Mouse (Mus musculus) hindbrain, embryonic 16.5 days (tissue): ENCODE measurements around the gene Akap12. TPM values are rescaled to one million over a fixed set of nuclear protein-coding genes. Genes with fewer than 3 reads are reported as not detected.

Source experiments
- ATAC-seq: fragments of 200-750 bp; cut with Nextera tagmentation; 2 replicates; pipeline ENCODE4 v1.8.0; 2017; ENCODE audit warnings: moderate TSS enrichment, moderate library complexity
- H3K27ac ChIP-seq: fragments of 300-500 bp; sonication (generic); 2 replicates; pipeline ENCODE4 v1.5.1; 2014; ENCODE audit warnings: low read depth, mild to moderate bottlenecking, control low read depth, low read length, moderate library complexity
- H3K27me3 ChIP-seq: fragments of 300-500 bp; sonication (generic); replicated peaks from 2 replicates; pipeline ENCODE4 v1.6.1; 2014; ENCODE audit warnings: low read length; ENCODE audit not compliant: control insufficient read depth, insufficient read depth
- H3K36me3 ChIP-seq: fragments of 300-500 bp; sonication (generic); 2 replicates; pipeline ENCODE4 v1.6.1; 2014; ENCODE audit warnings: mild to moderate bottlenecking, low read length, moderate library complexity, mixed read lengths; ENCODE audit not compliant: control insufficient read depth, insufficient read depth
- H3K4me1 ChIP-seq: fragments of 300-500 bp; sonication (generic); 2 replicates; pipeline ENCODE4 v1.6.1; 2014; ENCODE audit warnings: low read depth, low read length; ENCODE audit not compliant: control insufficient read depth, insufficient read depth
- H3K4me2 ChIP-seq: fragments of 300-500 bp; sonication (generic); 2 replicates; pipeline ENCODE4 v1.6.1; 2014; ENCODE audit warnings: mild to moderate bottlenecking, low read length, control low read depth, moderate library complexity
- H3K4me3 ChIP-seq: fragments of 300-500 bp; sonication (generic); 2 replicates; pipeline ENCODE4 v1.5.1; 2014; ENCODE audit warnings: mild to moderate bottlenecking, low read length, control low read depth, moderate library complexity
- H3K9ac ChIP-seq: fragments of 300-500 bp; sonication (generic); 2 replicates; pipeline ENCODE4 v1.6.1; 2014; ENCODE audit warnings: low read depth, mild to moderate bottlenecking, control low read depth, low read length, moderate library complexity
- H3K9me3 ChIP-seq: fragments of 300-500 bp; sonication (generic); 2 replicates; pipeline ENCODE4 v1.6.1; 2014; ENCODE audit warnings: mild to moderate bottlenecking, low read length, moderate library complexity; ENCODE audit not compliant: control insufficient read depth
- WGBS: fragments of 180-500 bp; shearing (Covaris S2); extraction: QIAGEN DNeasy Blood & Tissue Kit; methylation state at CpG from one replicate; pipeline ENCODE4 v1.1.7; 2014; 5-methylcytosine and 5-hydroxymethylcytosine counted together
- polyA plus RNA-seq: library from polyadenylated mRNA; unstranded; fragments of >200 nt; fragmentation: Nextera tagmentation; extraction: Ambion mirVana; gene quantifications from 2 replicates; pipeline ENCODE4 v1.2.1, GENCODE M21; 2015

Akap12 gene
- polyA plus RNA-seq, 1 experiment from 2014 or later, result 42.4 TPM

- peaks cover 35% of the 10 kb centered on the region for H3K4me1 ChIP-seq
- peak overlapping the region; percentile 64 for H3K4me2 ChIP-seq
- H3K4me3 ChIP-seq, result peak overlapping the region; percentile 92
- peak overlapping the region; percentile 97 for H3K9ac ChIP-seq
- no peaks in the 10 kb centered on the region for H3K36me3 ChIP-seq
- H3K9me3 ChIP-seq, result no peaks in the 10 kb centered on the region
- ATAC-seq, result peak; percentile 92
- H3K27me3 ChIP-seq, result no peaks in the 10 kb centered on the region
- under 1% methylated on average over 65 of the region's 133 CpGs for WGBS
- H3K27ac ChIP-seq, result peak overlapping the region; percentile 100
Observed at GRCm38 (mm10) chr10:4386609-4387591, 120.7 kb downstream of the Akap12 start.

- no peaks in the 10 kb centered on the region for H3K36me3 ChIP-seq
- peak within 1 kb of the TSS; percentile 71 for H3K4me2 ChIP-seq
- H3K27me3 ChIP-seq, result no peaks in the 10 kb centered on the region
- peak; percentile 5; the same call in 1 of the 2 replicates for ATAC-seq
- 0% methylated on average over 59 of the region's 87 CpGs for WGBS
- H3K4me3 ChIP-seq, result peak within 1 kb of the TSS; percentile 92
- H3K4me1 ChIP-seq, result peaks cover 35% of the 10 kb centered on the region
- no peaks in the 10 kb centered on the region for H3K9me3 ChIP-seq
- H3K27ac ChIP-seq, result peak within 1 kb of the TSS; percentile 100
- H3K9ac ChIP-seq, result peak within 1 kb of the TSS; percentile 97
Observed at GRCm38 (mm10) chr10:4387701-4388383, 121.7 kb downstream of the Akap12 start, which contains the start of gene Zbtb2. Gene Zbtb2, minus strand, starts transcription at chr10:4388108.

- Histone ChIP-seq H3K9ac (peak overlapping the region; percentile 97), H3K4me2 (peak overlapping the region; percentile 71), H3K27me3 (no peaks in the 10 kb centered on the region), H3K36me3 (no peaks in the 10 kb centered on the region), H3K4me3 (peak overlapping the region; percentile 92), H3K4me1 (peaks cover 35% of the 10 kb centered on the region), H3K27ac (peak overlapping the region; percentile 100), H3K9me3 (no peaks in the 10 kb centered on the region)
- WGBS, result under 1% methylated on average over 19 of the region's 19 CpGs
- ATAC-seq, result no peak
Observed at GRCm38 (mm10) chr10:4388384-4388745, 122.2 kb downstream of the Akap12 start.

GRCm38 (mm10) chr10:4389036-4389435 is 122.9 kb downstream of the Akap12 start:
- H3K9ac ChIP-seq, result peak overlapping the region; percentile 97; the same call in 1 of the 2 replicates
- peak overlapping the region; percentile 71 for H3K4me2 ChIP-seq
- H3K4me1 ChIP-seq, result peaks cover 35% of the 10 kb centered on the region
- H3K36me3 ChIP-seq, result no peaks in the 10 kb centered on the region
- no peak overlapping the region for H3K27ac ChIP-seq
- H3K9me3 ChIP-seq, result no peaks in the 10 kb centered on the region
- peak overlapping the region; percentile 92 for H3K4me3 ChIP-seq
- ATAC-seq, result no peak
- 25% methylated on average over 10 of the region's 10 CpGs for WGBS
- H3K27me3 ChIP-seq, result no peaks in the 10 kb centered on the region

- Histone ChIP-seq H3K9ac (peak overlapping the region; percentile 33; the same call in 1 of the 2 replicates), H3K27ac (no peak overlapping the region), H3K4me1 (peaks cover 35% of the 10 kb centered on the region), H3K4me3 (peak overlapping the region; percentile 92), H3K36me3 (no peaks in the 10 kb centered on the region), H3K4me2 (peak overlapping the region; percentile 71), H3K27me3 (no peaks in the 10 kb centered on the region), H3K9me3 (no peaks in the 10 kb centered on the region)
- ATAC-seq, result no peak
- 45% methylated on average over 5 of the region's 5 CpGs for WGBS
Observed at GRCm38 (mm10) chr10:4389461-4390112, 123.4 kb downstream of the Akap12 start.

- H3K4me3 ChIP-seq, result no peak overlapping the region
- H3K27me3 ChIP-seq, result no peaks in the 10 kb centered on the region
- H3K9me3 ChIP-seq, result no peaks in the 10 kb centered on the region
- H3K4me1 ChIP-seq, result peaks cover 35% of the 10 kb centered on the region
- H3K9ac ChIP-seq, result no peak overlapping the region
- no peak overlapping the region for H3K4me2 ChIP-seq
- ATAC-seq, result no peak
- no peak overlapping the region for H3K27ac ChIP-seq
- 77% methylated on average over 2 of the region's 2 CpGs for WGBS
- H3K36me3 ChIP-seq, result no peaks in the 10 kb centered on the region
Observed at GRCm38 (mm10) chr10:4390550-4390949, 124.4 kb downstream of the Akap12 start.

GRCm38 (mm10) chr10:4391076-4391475 is 124.9 kb downstream of the Akap12 start:
- H3K9me3 ChIP-seq, result no peaks in the 10 kb centered on the region
- H3K9ac ChIP-seq, result no peak overlapping the region
- H3K27ac ChIP-seq, result no peak overlapping the region
- no peak for ATAC-seq
- no peaks in the 10 kb centered on the region for H3K27me3 ChIP-seq
- H3K4me2 ChIP-seq, result no peak overlapping the region
- no peak overlapping the region for H3K4me3 ChIP-seq
- H3K36me3 ChIP-seq, result no peaks in the 10 kb centered on the region
- 74% methylated on average over 5 of the region's 5 CpGs for WGBS
- peaks cover 30% of the 10 kb centered on the region for H3K4me1 ChIP-seq

- no peak overlapping the region for H3K27ac ChIP-seq
- peaks cover 30% of the 10 kb centered on the region for H3K4me1 ChIP-seq
- H3K36me3 ChIP-seq, result no peaks in the 10 kb centered on the region
- WGBS, result 45% methylated on average over 6 of the region's 6 CpGs
- no peak overlapping the region for H3K9ac ChIP-seq
- H3K27me3 ChIP-seq, result no peaks in the 10 kb centered on the region
- no peak for ATAC-seq
- no peak overlapping the region for H3K4me2 ChIP-seq
- H3K9me3 ChIP-seq, result no peaks in the 10 kb centered on the region
- no peak overlapping the region for H3K4me3 ChIP-seq
Observed at GRCm38 (mm10) chr10:4391851-4392250, 125.7 kb downstream of the Akap12 start.
